Mouse (Mus musculus): ENCODE results near the gene Brwd3. TPM values are rescaled to one million over a fixed set of nuclear protein-coding genes. Genes with fewer than 3 reads are reported as not detected.

Brwd3 gene
- polyA plus RNA-seq, 1 experiment from 2014 or later: 4.0 TPM

DNA sequence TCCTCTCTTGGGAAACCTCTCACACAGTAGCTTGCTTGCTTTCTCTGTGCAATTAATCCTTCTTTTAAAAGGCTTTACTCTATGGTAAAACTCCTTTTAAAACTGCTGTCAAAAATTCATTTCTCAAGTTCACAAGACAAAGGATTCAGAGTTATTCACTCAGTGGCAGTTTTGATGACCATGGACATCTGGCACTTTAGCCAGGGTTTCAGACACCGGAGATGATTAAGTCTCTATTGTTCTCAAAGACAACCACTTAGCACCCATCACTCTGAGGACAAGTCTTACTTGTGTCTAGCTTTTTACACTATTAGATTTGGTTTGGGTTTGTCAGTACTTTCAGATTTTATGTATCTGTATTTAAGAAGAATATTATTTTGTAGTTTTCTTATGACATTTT, 104.6 kb downstream of the Brwd3 start:
- Histone ChIP-seq H3K4me3 (no peak overlapping the region), H3K27ac (replicated peaks) (no peak overlapping the region), H3K4me2 (replicated peaks) (no peak overlapping the region), H3K36me3 (no peaks in the 10 kb centered on the region), H3K9ac (replicated peaks) (no peak overlapping the region), H3K27me3 (no peaks in the 10 kb centered on the region), H3K9me3 (no peaks in the 10 kb centered on the region), H3K4me1 (no peaks in the 10 kb centered on the region)
- 51% methylated on average over 1 of the region's 1 CpGs for WGBS
- ATAC-seq (ENCODE audit: low FRiP score, low read depth): no peak

DNA sequence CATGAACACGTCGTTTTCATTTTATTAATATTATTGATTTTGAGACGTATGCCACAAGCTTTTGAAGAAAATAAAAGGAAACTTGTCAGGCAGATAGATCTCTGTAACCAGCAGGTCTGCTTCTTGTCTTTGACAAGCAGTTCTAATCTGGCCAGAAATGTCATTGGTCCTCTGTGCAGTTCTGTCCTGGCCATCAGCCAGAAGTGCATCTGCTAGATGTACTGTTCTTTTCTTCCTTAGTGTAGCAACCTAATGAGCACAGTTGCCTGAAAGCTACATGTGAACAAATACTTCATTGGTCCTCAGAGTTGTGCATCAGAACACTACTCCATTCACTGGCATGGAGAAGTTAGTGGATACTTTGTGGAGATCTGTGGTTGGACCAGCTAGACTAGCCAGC, 105.1 kb downstream of the Brwd3 start:
- H3K27me3 ChIP-seq: no peaks in the 10 kb centered on the region
- no peaks in the 10 kb centered on the region for H3K9me3 ChIP-seq
- ATAC-seq (ENCODE audit: low FRiP score, low read depth): no peak
- H3K4me1 ChIP-seq: no peaks in the 10 kb centered on the region
- WGBS: 80% methylated on average over 3 of the region's 3 CpGs
- no peak overlapping the region for H3K9ac ChIP-seq (replicated peaks)
- no peak overlapping the region for H3K4me3 ChIP-seq
- H3K4me2 ChIP-seq (replicated peaks): no peak overlapping the region
- H3K27ac ChIP-seq (replicated peaks): no peak overlapping the region
- H3K36me3 ChIP-seq: no peaks in the 10 kb centered on the region

DNA sequence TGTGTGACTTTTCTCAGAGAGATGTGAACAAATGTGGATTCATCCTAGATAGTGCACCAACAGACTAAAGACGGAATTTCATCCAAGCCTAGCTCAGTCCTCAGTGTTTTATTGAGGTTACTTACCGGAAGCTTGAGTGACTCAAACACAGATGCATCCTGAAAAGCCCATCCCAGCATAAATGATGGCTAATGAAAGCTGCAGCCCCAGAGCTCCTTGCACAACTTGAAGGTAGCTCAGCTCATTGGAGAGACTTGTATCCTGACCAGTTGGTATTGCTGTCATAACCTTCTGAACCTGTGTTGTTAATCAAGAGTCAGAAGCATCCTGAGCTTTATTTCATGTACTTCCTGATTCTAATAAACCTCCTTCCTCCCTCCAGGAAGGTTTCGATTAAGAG, 105.8 kb downstream of the Brwd3 start:
- no peak overlapping the region for H3K9ac ChIP-seq (replicated peaks)
- no peaks in the 10 kb centered on the region for H3K9me3 ChIP-seq
- 80% methylated on average over 3 of the region's 3 CpGs for WGBS
- H3K4me3 ChIP-seq: no peak overlapping the region
- H3K27me3 ChIP-seq: no peaks in the 10 kb centered on the region
- no peak for ATAC-seq (ENCODE audit: low FRiP score, low read depth)
- no peaks in the 10 kb centered on the region for H3K36me3 ChIP-seq
- no peak overlapping the region for H3K4me2 ChIP-seq (replicated peaks)
- no peaks in the 10 kb centered on the region for H3K4me1 ChIP-seq
- no peak overlapping the region for H3K27ac ChIP-seq (replicated peaks)

DNA sequence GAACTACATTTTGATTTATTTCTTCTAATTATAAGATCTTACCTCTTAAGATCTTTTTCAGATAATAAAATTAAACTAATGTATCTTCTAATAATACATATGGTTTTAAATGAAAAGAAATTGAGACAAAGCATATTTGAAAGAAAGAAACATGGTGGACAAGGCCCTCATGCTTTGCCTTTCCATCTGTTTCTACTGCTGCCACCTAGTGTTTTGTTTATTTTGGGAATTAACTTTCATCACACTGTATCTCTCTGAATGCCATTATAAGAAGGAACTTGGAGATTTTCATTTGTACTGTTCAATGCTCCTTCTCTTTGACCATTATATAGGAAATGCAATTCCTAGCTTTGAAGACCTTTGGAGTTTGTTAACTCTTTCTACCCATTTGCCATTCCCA, 109.9 kb downstream of the Brwd3 start:
- Histone ChIP-seq H3K27ac (replicated peaks) (no peak overlapping the region), H3K4me2 (replicated peaks) (no peak overlapping the region), H3K9ac (replicated peaks) (no peak overlapping the region), H3K27me3 (no peaks in the 10 kb centered on the region), H3K36me3 (no peaks in the 10 kb centered on the region), H3K4me1 (no peaks in the 10 kb centered on the region), H3K9me3 (no peaks in the 10 kb centered on the region), H3K4me3 (no peak overlapping the region)
- no peak for ATAC-seq (ENCODE audit: low FRiP score, low read depth)

DNA sequence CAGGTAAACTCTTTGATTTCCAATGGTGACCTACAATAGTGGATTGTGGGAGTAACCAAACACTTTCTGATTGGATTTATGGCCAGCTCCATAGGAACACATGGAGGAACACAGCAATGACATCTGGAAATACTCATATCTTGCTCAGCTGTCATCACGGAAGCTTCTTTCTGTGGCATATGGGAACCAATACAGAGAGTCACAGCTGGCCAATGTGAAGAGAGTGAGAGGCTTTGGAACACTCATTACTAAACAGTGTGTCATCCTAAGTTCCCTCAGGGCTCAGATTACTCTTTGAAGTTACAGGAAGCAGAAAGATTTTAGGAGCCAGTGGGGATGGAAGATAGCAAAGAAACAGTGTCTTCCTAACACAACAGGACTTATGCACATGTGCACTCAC, 111.7 kb downstream of the Brwd3 start:
- Histone ChIP-seq H3K4me2 (replicated peaks) (no peak overlapping the region), H3K4me1 (no peaks in the 10 kb centered on the region), H3K27me3 (no peaks in the 10 kb centered on the region), H3K36me3 (no peaks in the 10 kb centered on the region), H3K27ac (replicated peaks) (no peak overlapping the region), H3K4me3 (no peak overlapping the region), H3K9me3 (no peaks in the 10 kb centered on the region), H3K9ac (replicated peaks) (no peak overlapping the region)
- WGBS: 89% methylated on average over 1 of the region's 1 CpGs
- ATAC-seq (ENCODE audit: low FRiP score, low read depth): no peak

DNA sequence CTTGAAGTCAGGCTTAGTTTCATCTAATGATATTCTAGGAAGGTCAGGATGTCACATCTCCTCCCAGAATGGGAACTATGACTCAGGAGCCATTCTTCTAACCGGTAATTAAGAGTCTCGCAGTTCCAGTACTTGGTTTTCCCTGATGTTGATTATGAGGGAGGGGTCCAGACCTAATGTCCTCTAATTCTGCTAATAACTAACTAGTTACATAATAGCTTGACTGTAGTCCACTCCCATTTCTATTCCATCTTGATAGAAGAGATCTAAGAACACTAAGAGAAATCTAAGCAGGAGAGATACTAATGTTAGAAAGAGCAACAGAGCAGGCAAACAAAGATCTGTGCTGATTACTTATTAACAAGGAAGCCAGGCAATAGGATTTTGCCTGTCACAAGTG, 129.9 kb downstream of the Brwd3 start:
- WGBS: 78% methylated on average over 2 of the region's 2 CpGs
- ATAC-seq (ENCODE audit: low FRiP score, low read depth): no peak
- Histone ChIP-seq H3K36me3 (no peaks in the 10 kb centered on the region), H3K27ac (replicated peaks) (no peak overlapping the region), H3K4me2 (replicated peaks) (no peak overlapping the region), H3K4me3 (no peak overlapping the region), H3K9me3 (no peaks in the 10 kb centered on the region), H3K4me1 (no peaks in the 10 kb centered on the region), H3K27me3 (no peaks in the 10 kb centered on the region), H3K9ac (replicated peaks) (no peak overlapping the region)

Other genes with a start within 250 kb of the Brwd3 start
- not detected in 2 replicates for gene Gm379, start 169.5 kb downstream of the Brwd3 start, polyA plus RNA-seq (2016; fragmentation: Nextera tagmentation; extraction: Ambion mirVana)
- gene Hmgn5, start 179.0 kb upstream of the Brwd3 start, polyA plus RNA-seq (2016; fragmentation: Nextera tagmentation; extraction: Ambion mirVana): 29.5 and 38.0 TPM in 2 replicates